Mouse (Mus musculus): ENCODE data around the gene Taf9b. TPM values are rescaled to one million over a fixed set of nuclear protein-coding genes. Genes with fewer than 3 reads are reported as not detected.

Taf9b gene
- total and polyA plus RNA-seq, 3 experiments, result 1.9 to 2.5 TPM; not detected in 1

- no peaks in the 10 kb centered on the region for H3K27me3 ChIP-seq (ENCODE audit: control insufficient read depth in 1 of 2, insufficient read depth in 2 of 2, low read length in 2 of 2)
- peak; percentile 60 for DNase-seq (ENCODE audit: low read depth, low spot score)
- peaks cover 51% of the 10 kb centered on the region for H3K79me2 ChIP-seq (ENCODE audit: control insufficient read depth, insufficient read depth, low read length, poor library complexity)
- peak overlapping the region; percentile 59 for H3K27ac ChIP-seq (ENCODE audit: control insufficient read depth, low read depth, low read length)
- peak overlapping the region; percentile 75 for H3K9ac ChIP-seq (ENCODE audit: control insufficient read depth, low read depth, low read length, poor library complexity, severe bottlenecking)
- peaks cover 18 to 25% of the 10 kb centered on the region in 2 experiments for H3K36me3 ChIP-seq (ENCODE audit: control insufficient read depth in 1 of 2, insufficient read depth in 2 of 2, low read length in 2 of 2)
- TF ChIP-seq SIN3A (IDR thresholded peaks at IDR 0.05; ENCODE audit: low read length) (peak; percentile 67; the same call in 1 of the 2 replicates), TBP (IDR thresholded peaks at IDR 0.05; ENCODE audit: low read depth, low read length) (peak; percentile 57), RCOR1 (IDR thresholded peaks at IDR 0.05; ENCODE audit: low read depth, low read length) (no peak), ETS1 (IDR thresholded peaks at IDR 0.05; ENCODE audit: low read depth, low read length) (peak; percentile 50; the same call in 1 of the 2 replicates), CHD1 (IDR thresholded peaks at IDR 0.05; ENCODE audit: low read depth, low read length) (no peak), ZMIZ1 (IDR thresholded peaks at IDR 0.05; ENCODE audit: low read depth, low read length) (no peak), ZNF384 (IDR thresholded peaks at IDR 0.05; ENCODE audit: low read depth, low read length) (no peak), ELF1 (IDR thresholded peaks at IDR 0.05; ENCODE audit: low read depth, low read length) (no peak), USF2 (IDR thresholded peaks at IDR 0.05; ENCODE audit: borderline replicate concordance in 1 of 2, insufficient read depth in 1 of 2, low read depth in 1 of 2, low read length in 2 of 2) (no peak), TAL1 (IDR thresholded peaks at IDR 0.05; ENCODE audit: low read length) (no peak), EP300 (IDR thresholded peaks at IDR 0.05; ENCODE audit: low read depth in 1 of 2, low read length in 2 of 2) (peak; percentile 18 to 47; a peak in 3 of 4 replicates), MXI1 (IDR thresholded peaks at IDR 0.05; ENCODE audit: low read depth, low read length) (peak; percentile 21; the same call in 1 of the 2 replicates), TCF12 (IDR thresholded peaks at IDR 0.05; ENCODE audit: low read depth, low read length) (no peak), POLR2A (IDR thresholded peaks at IDR 0.05; ENCODE audit: control insufficient read depth in 1 of 2, insufficient read depth in 1 of 2, low read depth in 1 of 2, low read length in 2 of 2, poor library complexity in 1 of 2) (peak in 1 of 2 experiments; percentile 35; a peak in 1 of 4 replicates), MAZ (IDR thresholded peaks at IDR 0.05; ENCODE audit: low read depth, low read length) (no peak), MYC (IDR thresholded peaks at IDR 0.05; ENCODE audit: low read depth, low read length) (0 out of 2 replicates have a peak, but pooled peaks have one; percentile 22), E2F4 (IDR thresholded peaks at IDR 0.05; ENCODE audit: borderline replicate concordance, low read depth, low read length) (no peak)
- H3K4me3 ChIP-seq (ENCODE audit: control insufficient read depth in 1 of 2, insufficient read depth in 1 of 2, low read depth in 2 of 2, low read length in 2 of 2), result peak overlapping the region; percentile 91 to 99
- peaks cover 0 to 13% of the 10 kb centered on the region in 2 experiments; a peak in 3 of 4 replicates for H3K4me1 ChIP-seq (ENCODE audit: control insufficient read depth in 1 of 2, insufficient read depth in 2 of 2, low read length in 2 of 2)
- no peaks in the 10 kb centered on the region for H3K9me3 ChIP-seq (replicated peaks; ENCODE audit: insufficient read depth, low read length)
These were observed 31.6 kb downstream of the Taf9b start for GRCm38 (mm10) chrX:106189356-106189755.

GRCm38 (mm10) chrX:106187737-106188136, 33.2 kb downstream of the Taf9b start:
- H3K4me1 ChIP-seq (ENCODE audit: control insufficient read depth in 1 of 2, insufficient read depth in 2 of 2, low read length in 2 of 2), result peaks cover 0 to 13% of the 10 kb centered on the region in 2 experiments; a peak in 3 of 4 replicates
- no peaks in the 10 kb centered on the region for H3K27me3 ChIP-seq (ENCODE audit: control insufficient read depth in 1 of 2, insufficient read depth in 2 of 2, low read length in 2 of 2)
- peak overlapping the region; percentile 35 for H3K27ac ChIP-seq (ENCODE audit: control insufficient read depth, low read depth, low read length)
- peak overlapping the region; percentile 91 to 99 for H3K4me3 ChIP-seq (ENCODE audit: control insufficient read depth in 1 of 2, insufficient read depth in 1 of 2, low read depth in 2 of 2, low read length in 2 of 2)
- no peaks in the 10 kb centered on the region for H3K9me3 ChIP-seq (replicated peaks; ENCODE audit: insufficient read depth, low read length)
- DNase-seq (ENCODE audit: low read depth, low spot score), result peak; percentile 66
- H3K9ac ChIP-seq (ENCODE audit: control insufficient read depth, low read depth, low read length, poor library complexity, severe bottlenecking), result peak overlapping the region; percentile 75
- no peak for TF ChIP-seq CHD2 (IDR thresholded peaks at IDR 0.05; ENCODE audit: low read length)
- TF ChIP-seq SIN3A (IDR thresholded peaks at IDR 0.05; ENCODE audit: low read length), result no peak; the same call in none of the 2 replicates
- TF ChIP-seq TCF12 (IDR thresholded peaks at IDR 0.05; ENCODE audit: low read depth, low read length), result no peak
- TF ChIP-seq EP300 (IDR thresholded peaks at IDR 0.05; ENCODE audit: low read depth in 1 of 2, low read length in 2 of 2), result no peak
- TF ChIP-seq MEF2A (IDR thresholded peaks at IDR 0.05; ENCODE audit: extremely low read depth, insufficient replicate concordance, low read depth, low read length, poor library complexity, severe bottlenecking), result no peak
- TF ChIP-seq ETS1 (IDR thresholded peaks at IDR 0.05; ENCODE audit: low read depth, low read length), result no peak
- no peak for TF ChIP-seq GABPA (IDR thresholded peaks at IDR 0.05; ENCODE audit: low read depth, low read length)
- no peak for TF ChIP-seq RAD21 (IDR thresholded peaks at IDR 0.05; ENCODE audit: low read depth, low read length)
- TF ChIP-seq MYB (IDR thresholded peaks at IDR 0.05; ENCODE audit: low read depth, low read length), result no peak
- no peak for TF ChIP-seq JUND (IDR thresholded peaks at IDR 0.05; ENCODE audit: low read depth, low read length)
- peak; percentile 76 for TF ChIP-seq MAX (IDR thresholded peaks at IDR 0.05; ENCODE audit: low read length)
- no peak for TF ChIP-seq E2F4 (IDR thresholded peaks at IDR 0.05; ENCODE audit: borderline replicate concordance, low read depth, low read length)
- peak; percentile 87 for TF ChIP-seq MXI1 (IDR thresholded peaks at IDR 0.05; ENCODE audit: low read depth, low read length)
- TF ChIP-seq POLR2A (IDR thresholded peaks at IDR 0.05; ENCODE audit: control insufficient read depth in 1 of 2, insufficient read depth in 1 of 2, low read depth in 1 of 2, low read length in 2 of 2, poor library complexity in 1 of 2), result no peak; a peak in 1 of 4 replicates
- TF ChIP-seq USF1 (IDR thresholded peaks at IDR 0.05; ENCODE audit: low read depth, low read length), result no peak
- no peak for TF ChIP-seq HCFC1 (IDR thresholded peaks at IDR 0.05; ENCODE audit: low read depth, low read length)
- no peak for TF ChIP-seq ELF1 (IDR thresholded peaks at IDR 0.05; ENCODE audit: low read depth, low read length)
- peak; percentile 60; the same call in 1 of the 2 replicates for TF ChIP-seq MYC (IDR thresholded peaks at IDR 0.05; ENCODE audit: low read depth, low read length)
- TF ChIP-seq TBP (IDR thresholded peaks at IDR 0.05; ENCODE audit: low read depth, low read length), result no peak
- TF ChIP-seq TAL1 (IDR thresholded peaks at IDR 0.05; ENCODE audit: low read length), result no peak
- TF ChIP-seq CTCF (IDR thresholded peaks at IDR 0.05 in 2 of 3, conservative IDR thresholded peaks at IDR 0.05 in 1 of 3; ENCODE audit: control insufficient read depth in 1 of 3, insufficient read depth in 1 of 3, low read depth in 2 of 3, low read length in 3 of 3, poor library complexity in 1 of 3, severe bottlenecking in 1 of 3), result no peak
- H3K36me3 ChIP-seq (ENCODE audit: control insufficient read depth in 1 of 2, insufficient read depth in 2 of 2, low read length in 2 of 2), result peaks cover 17 to 25% of the 10 kb centered on the region in 2 experiments
- H3K79me2 ChIP-seq (ENCODE audit: control insufficient read depth, insufficient read depth, low read length, poor library complexity), result peaks cover 44% of the 10 kb centered on the region

Data from MEL (cell line).